Mouse (Mus musculus): Measurements from ENCODE around the gene Pigo. TPM values are rescaled to one million over a fixed set of nuclear protein-coding genes. Genes with fewer than 3 reads are reported as not detected.

The Pigo gene
- polyA plus RNA-seq, 1 experiment = 23.6 TPM

GRCm38 (mm10) chr4:42973868-42974267, 51.8 kb downstream of the Pigo start:
- WGBS = 78% methylated on average over 5 of the region's 5 CpGs
- no peak overlapping the region for H3K27ac ChIP-seq (ENCODE audit: control insufficient read depth, insufficient read depth, low read depth, low read length, poor library complexity)
- TF ChIP-seq POLR2A (IDR thresholded peaks at IDR 0.05; ENCODE audit: borderline replicate concordance, control insufficient read depth, low read depth, low read length) (no peak), CTCF (IDR thresholded peaks at IDR 0.05; ENCODE audit: control insufficient read depth, insufficient read depth, low read length) (no peak)
- H3K4me3 ChIP-seq (replicated peaks; ENCODE audit: control insufficient read depth, low read depth, low read length) = no peak overlapping the region
- H3K4me1 ChIP-seq (ENCODE audit: control insufficient read depth, insufficient read depth, low read length) = no peaks in the 10 kb centered on the region

- Histone ChIP-seq H3K4me1 (ENCODE audit: control insufficient read depth, insufficient read depth, low read length) (no peaks in the 10 kb centered on the region), H3K27ac (ENCODE audit: control insufficient read depth, insufficient read depth, low read depth, low read length, poor library complexity) (no peak overlapping the region), H3K4me3 (replicated peaks; ENCODE audit: control insufficient read depth, low read depth, low read length) (no peak overlapping the region)
- 83% methylated on average over 4 of the region's 4 CpGs for WGBS
- TF ChIP-seq CTCF (IDR thresholded peaks at IDR 0.05; ENCODE audit: control insufficient read depth, insufficient read depth, low read length) (no peak), POLR2A (IDR thresholded peaks at IDR 0.05; ENCODE audit: borderline replicate concordance, control insufficient read depth, low read depth, low read length) (no peak)
These were observed 52.7 kb downstream of the Pigo start for GRCm38 (mm10) chr4:42972952-42973351.

DNA sequence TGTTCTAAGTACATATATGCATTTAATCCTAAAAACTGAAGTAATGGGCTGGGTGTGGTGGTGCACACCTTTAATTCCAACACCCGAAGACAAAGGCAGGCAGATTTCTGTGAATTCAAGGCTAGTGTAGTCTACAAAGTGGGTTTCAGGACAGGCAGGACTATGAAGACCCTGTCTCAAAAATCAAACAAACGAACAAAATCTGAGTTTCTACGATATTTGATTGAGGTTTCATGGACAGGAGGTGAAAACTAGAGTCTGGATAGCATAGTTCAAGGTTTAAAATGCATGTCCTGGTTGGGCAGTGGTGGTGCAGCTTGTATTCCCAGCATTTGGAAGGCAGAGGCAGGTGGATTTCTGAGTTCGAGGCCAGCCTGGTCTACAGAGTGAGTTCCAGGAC, 56.3 kb downstream of the Pigo start, which contains the start of gene 1700022I11Rik:
Gene 1700022I11Rik, plus strand, starts transcription at position 301 of the 400 bp plus-strand sequence.
- TF ChIP-seq POLR2A (IDR thresholded peaks at IDR 0.05; ENCODE audit: borderline replicate concordance, control insufficient read depth, low read depth, low read length) (no peak), CTCF (IDR thresholded peaks at IDR 0.05; ENCODE audit: control insufficient read depth, insufficient read depth, low read length) (no peak)
- Histone ChIP-seq H3K4me1 (ENCODE audit: control insufficient read depth, insufficient read depth, low read length) (no peaks in the 10 kb centered on the region), H3K4me3 (replicated peaks; ENCODE audit: control insufficient read depth, low read depth, low read length) (no peak within 1 kb of the TSS), H3K27ac (ENCODE audit: control insufficient read depth, insufficient read depth, low read depth, low read length, poor library complexity) (no peak within 1 kb of the TSS)
- 73% methylated on average over 4 of the region's 4 CpGs for WGBS

Other genes with a start within 250 kb of the Pigo start
- gene Fam205a1, start 171.9 kb downstream of the Pigo start, polyA plus RNA-seq (2011; ENCODE audit: insufficient read depth, insufficient read length, low replicate concordance, missing spikeins) = 0.45 and 0.84 TPM in 2 replicates
- not detected in 2 replicates for gene Gm12394, start 169.0 kb downstream of the Pigo start, polyA plus RNA-seq (2011; ENCODE audit: insufficient read depth, insufficient read length, low replicate concordance, missing spikeins)
- not detected in 2 replicates for gene Fam205c, start 151.6 kb downstream of the Pigo start, polyA plus RNA-seq (2011; ENCODE audit: insufficient read depth, insufficient read length, low replicate concordance, missing spikeins)
- not detected in 2 replicates for gene Phf24, start 109.2 kb downstream of the Pigo start, polyA plus RNA-seq (2011; ENCODE audit: insufficient read depth, insufficient read length, low replicate concordance, missing spikeins)
- 2.1 and 2.8 TPM in 2 replicates for gene Dnajb5, start 76.0 kb downstream of the Pigo start, polyA plus RNA-seq (2011; ENCODE audit: insufficient read depth, insufficient read length, low replicate concordance, missing spikeins)
- not detected in 2 replicates for gene 1700022I11Rik, start 56.2 kb downstream of the Pigo start, polyA plus RNA-seq (2011; ENCODE audit: insufficient read depth, insufficient read length, low replicate concordance, missing spikeins)
- 57.6 and 93.9 TPM in 2 replicates for gene Vcp, start 25.3 kb downstream of the Pigo start, polyA plus RNA-seq (2011; ENCODE audit: insufficient read depth, insufficient read length, low replicate concordance, missing spikeins)
- 12.8 and 19.0 TPM in 2 replicates for gene Fancg, start 15.3 kb downstream of the Pigo start, polyA plus RNA-seq (2011; ENCODE audit: insufficient read depth, insufficient read length, low replicate concordance, missing spikeins)
- gene Stoml2, start 5.9 kb upstream of the Pigo start, polyA plus RNA-seq (2011; ENCODE audit: insufficient read depth, insufficient read length, low replicate concordance, missing spikeins) = 40.9 and 48.4 TPM in 2 replicates
- 46.2 and 77.6 TPM in 2 replicates for gene Fam214b, start 20.4 kb upstream of the Pigo start, polyA plus RNA-seq (2011; ENCODE audit: insufficient read depth, insufficient read length, low replicate concordance, missing spikeins)
- gene Unc13b, start 33.1 kb upstream of the Pigo start, polyA plus RNA-seq (2011; ENCODE audit: insufficient read depth, insufficient read length, low replicate concordance, missing spikeins) = 0.61 and 3.8 TPM in 2 replicates
- not detected in 2 replicates for gene Atp8b5, start 241.3 kb upstream of the Pigo start, polyA plus RNA-seq (2011; ENCODE audit: insufficient read depth, insufficient read length, low replicate concordance, missing spikeins)